Mouse (Mus musculus) left cerebral cortex, postnatal 14 days (tissue): ENCODE data around the gene Gzmm. TPM values are rescaled to one million over a fixed set of nuclear protein-coding genes. Genes with fewer than 3 reads are reported as not detected.

Experiments
- DNase-seq, 2 experiments: peaks; one replicate each; pipeline ENCODE4 v3.0.0; 2021 to 2022; ENCODE audit warnings: low spot score in 2 of 2, mixed read lengths in 1 of 2
- intact Hi-C: fragments of 180-260 bp; cut with DNase I; formaldehyde crosslinking; loops from one replicate; pipeline ENCODE4 v1.15.1; 2025
- total RNA-seq, 2 experiments: library from RNA; stranded (reverse); gene quantifications; 2 replicates each; pipeline ENCODE4 v1.2.3; 2021

The Gzmm gene
- total RNA-seq, 2 experiments from 2014 or later = 0.81 to 1.6 TPM

DNA sequence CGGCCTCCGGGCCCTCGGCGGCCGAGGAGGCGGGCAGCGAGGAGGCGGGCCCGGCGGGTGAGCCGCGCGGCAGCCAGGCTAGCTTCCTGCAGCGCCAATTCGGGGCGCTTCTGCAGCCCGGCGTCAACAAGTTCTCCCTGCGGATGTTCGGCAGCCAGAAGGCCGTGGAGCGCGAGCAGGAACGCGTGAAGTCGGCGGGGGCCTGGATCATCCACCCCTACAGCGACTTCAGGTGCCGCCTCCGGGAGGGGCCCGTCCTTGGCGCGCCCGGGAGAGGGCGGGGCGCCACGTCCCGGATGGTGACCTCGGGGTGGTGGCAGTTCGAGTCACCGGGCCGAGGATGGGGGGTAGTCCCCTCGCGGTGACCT is 28.2 kb downstream of the Gzmm start:
- intact Hi-C loops = no loop called here
- peak in 1 of 2 experiments; percentile 51 for DNase-seq

DNA sequence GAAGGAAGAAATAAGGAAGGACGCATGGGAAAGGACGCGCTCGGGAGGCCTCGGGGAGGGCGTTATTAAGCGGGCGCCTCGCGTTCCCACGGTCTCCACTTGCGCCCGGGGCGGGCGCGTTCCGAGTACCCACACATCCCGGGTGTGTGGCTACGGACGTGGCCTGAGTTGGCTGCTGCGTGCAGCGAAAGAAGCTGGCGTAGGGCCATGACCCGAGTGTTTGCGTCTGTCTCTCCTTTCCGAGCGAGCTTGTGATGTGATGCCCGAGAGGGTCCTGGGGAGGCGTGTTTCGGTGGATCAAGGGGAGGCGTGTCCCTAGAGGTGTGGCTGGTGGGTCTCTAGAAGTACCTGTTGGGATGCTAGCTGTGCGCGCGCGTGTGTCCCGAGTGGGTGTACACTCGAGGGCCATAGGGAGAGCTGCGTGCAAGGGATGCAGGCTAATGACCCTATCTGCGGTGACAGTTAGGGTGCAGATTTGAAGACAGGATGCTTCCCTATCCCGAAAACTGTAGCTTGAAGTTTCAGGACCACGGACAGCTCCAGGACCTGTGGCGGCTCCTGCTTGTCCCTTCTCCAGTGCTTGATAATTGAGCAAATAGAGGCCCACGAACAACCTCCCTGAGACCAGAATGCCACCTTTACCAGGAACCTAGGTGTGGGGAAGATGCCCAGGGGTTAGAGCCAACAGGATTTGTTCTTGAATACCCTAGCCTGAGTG is 29.0 kb downstream of the Gzmm start:
- intact Hi-C loops = no loop called here
- DNase-seq = no peak

DNA sequence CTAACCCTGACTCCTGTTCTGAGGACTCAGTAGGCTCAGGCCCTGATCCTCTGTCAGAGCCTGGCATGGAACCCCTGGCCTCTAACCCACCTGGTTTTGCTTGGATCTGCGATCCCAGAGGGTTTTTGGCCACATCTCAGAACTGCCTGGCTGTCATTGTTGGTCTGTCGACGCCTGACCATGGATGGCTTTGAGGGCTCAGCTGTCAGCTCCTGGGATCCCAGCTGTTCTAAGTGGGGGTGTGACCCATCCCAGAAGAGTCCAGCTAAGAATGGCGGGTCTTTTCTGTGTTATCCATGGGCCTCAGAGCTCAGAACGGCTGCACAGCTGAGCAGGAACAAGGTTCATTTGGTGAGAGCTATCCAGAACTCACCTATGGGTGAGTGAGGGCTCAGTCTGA is 32.3 kb downstream of the Gzmm start:
- DNase-seq = no peak
- intact Hi-C loops = no loop called here

DNA sequence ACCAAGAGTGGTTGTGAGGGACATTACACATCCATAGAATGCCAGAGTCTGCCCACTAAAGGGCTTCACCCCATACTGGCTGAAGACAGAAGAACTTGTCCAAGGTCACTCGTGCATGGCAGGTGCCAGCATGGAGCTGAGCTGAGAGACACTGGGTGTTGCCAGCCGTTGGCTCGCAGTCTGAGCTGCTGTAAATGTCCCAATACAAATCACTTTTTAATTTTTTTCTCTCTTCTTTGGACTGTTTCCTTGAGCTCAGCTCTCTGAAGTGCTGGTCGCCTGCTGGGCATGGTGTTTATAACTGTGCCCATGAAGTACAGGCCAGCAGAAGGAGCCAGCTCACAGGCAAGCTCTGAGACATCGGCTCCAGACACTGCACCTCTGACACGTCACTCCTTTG is 34.2 kb downstream of the Gzmm start:
- intact Hi-C loops = no loop called here
- DNase-seq = no peak

DNA sequence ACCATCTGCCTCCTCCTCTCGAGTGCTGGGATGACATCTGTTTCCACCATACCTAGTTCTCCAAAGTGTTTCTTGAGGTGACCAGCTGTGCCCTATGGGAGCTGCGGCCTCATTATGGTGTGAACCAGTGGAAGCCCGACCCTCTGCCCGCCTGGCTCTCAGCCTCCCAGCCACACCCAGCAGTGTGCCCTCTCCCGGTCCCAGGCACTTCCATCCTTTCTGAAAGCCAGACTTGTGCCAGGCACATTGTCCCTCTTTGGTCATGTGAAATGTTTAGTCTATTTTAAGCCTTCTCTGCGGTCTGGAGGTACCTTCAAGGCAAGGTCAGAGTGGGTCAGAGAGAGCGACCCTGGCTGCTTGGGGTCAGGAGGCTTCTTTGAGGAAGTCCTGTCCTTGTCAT is 34.9 kb downstream of the Gzmm start:
- DNase-seq = no peak
- intact Hi-C loops = no loop called here

DNA sequence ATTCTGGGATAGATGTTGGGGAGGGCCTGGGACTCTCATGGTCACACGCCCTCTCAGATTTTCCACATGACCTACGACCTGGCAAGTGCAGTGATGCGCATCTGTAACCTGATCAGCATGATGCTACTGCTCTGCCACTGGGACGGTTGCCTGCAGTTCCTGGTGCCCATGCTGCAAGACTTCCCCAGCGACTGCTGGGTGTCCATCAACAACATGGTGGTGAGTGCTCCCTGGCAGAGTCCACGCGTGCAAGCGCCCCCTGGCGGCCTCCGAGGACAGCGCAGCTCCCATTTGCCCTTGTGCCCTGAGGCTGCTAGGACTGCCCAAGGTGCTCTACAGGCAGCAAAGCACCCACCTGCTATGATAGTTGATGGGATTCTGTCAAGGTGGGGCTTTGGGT is 37.3 kb downstream of the Gzmm start:
- intact Hi-C loops = no loop called here

DNA sequence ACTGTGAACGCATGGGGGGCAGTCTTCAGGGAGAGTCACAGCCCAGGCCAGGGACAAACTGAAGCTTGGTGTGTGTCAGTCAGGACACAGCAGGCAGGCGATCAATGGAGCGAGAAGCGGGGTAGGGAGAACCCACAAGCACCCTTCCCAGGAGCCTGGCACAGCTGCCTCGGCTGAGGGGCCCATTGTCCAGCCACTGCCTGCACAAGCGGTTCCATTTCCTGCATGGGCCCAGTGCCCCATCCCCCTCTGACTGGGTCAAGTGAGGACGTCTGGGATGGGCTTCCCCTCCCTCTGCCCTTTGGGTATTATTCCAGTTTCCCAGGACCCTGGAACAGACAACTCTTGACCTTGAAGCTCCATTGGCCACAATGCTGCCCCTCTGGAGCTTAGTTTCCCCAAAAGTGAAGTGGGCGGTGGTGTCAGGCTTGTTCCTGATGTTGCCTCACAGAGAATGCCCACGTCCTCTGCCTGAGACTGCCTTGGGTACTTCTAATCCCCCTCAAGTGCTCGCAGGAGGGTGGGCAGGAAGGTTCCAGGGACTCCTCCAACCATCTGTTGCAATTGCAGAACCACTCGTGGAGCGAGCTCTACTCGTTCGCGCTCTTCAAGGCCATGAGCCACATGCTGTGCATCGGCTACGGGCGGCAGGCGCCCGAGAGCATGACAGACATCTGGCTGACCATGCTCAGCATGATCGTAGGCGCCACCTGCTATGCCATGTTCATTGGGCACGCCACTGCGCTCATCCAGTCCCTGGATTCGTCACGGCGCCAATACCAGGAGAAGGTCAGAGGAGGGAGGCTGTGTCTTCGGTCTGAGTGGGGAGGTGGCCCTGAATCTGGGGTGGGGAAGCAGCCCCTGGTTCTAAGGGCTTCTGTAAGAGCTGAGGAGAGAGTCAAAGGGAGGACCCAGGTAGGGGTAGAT is 39.8 kb downstream of the Gzmm start:
- intact Hi-C loops = no loop called here
- peak; percentile 43 to 64 for DNase-seq

More for the DNA sequence above, 37.3 kb downstream of the Gzmm start:
- no peak for DNase-seq

DNA sequence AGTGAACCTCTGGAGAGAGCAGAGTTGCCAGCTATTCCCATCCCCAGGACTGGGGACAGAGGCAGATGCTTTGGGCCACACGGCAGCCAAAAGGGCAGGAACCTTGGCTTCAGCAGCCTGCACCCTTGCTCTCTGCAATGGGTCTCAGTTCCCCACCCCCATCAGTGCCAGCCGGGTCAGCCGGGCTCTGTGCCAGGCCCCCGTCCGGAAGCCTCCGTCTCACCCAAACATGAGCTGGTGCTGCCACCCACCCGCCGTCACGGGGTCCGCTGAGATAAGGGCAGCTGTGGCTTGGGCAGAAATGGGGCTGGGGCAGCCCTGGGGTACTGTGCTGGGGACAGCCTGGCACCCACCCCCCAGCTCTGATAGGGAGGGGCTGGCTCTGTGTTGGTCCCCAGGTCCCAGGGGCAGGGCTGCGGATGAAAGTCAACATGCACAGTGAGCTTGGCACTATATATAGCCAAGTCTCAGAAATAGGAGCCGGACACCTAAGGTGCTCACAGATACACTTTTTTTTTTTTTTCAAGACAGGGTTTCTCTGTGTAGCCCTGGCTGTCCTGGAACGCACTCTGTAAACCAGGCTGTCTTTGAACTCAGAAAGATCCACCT is 40.6 kb downstream of the Gzmm start:
- intact Hi-C loops = no loop called here
- DNase-seq = no peak

DNA sequence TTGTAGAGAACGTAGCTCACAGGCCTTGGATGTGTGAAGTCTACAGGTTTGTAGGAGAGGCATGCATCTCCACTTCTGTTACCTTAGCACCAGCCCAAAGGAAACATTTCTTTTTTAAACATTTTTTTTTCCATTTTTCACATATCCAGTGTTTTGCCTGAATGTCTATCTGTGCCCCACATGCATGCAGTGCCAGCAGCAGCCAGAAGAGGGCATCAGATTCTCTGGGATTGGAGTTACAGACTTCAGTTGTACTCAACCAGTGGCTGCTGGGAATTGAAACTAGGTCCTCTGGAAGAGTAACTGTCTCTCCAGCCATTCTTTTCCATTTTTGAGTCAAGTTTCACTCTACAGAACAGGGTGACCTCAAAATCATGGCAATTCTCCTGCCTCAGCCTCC is 43.7 kb downstream of the Gzmm start:
- DNase-seq = peak; percentile 56 to 65
- intact Hi-C loops = no loop called here

DNA sequence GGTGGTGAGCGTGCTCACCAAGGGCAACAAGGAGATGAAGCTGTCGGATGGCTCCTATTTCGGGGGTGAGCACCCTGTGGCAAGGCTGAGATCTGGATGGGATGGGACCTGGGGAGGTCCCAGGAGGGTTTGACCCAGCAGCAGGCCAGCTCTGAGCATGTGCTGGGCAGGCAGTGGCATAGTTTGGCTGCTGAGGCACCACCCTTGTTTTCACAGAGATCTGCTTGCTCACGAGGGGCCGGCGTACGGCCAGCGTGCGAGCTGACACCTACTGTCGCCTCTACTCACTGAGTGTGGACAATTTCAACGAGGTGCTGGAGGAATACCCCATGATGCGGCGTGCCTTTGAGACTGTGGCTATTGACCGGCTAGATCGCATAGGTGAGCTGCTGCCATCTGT is 45.0 kb downstream of the Gzmm start:
- DNase-seq = no peak
- intact Hi-C loops = no loop called here

DNA sequence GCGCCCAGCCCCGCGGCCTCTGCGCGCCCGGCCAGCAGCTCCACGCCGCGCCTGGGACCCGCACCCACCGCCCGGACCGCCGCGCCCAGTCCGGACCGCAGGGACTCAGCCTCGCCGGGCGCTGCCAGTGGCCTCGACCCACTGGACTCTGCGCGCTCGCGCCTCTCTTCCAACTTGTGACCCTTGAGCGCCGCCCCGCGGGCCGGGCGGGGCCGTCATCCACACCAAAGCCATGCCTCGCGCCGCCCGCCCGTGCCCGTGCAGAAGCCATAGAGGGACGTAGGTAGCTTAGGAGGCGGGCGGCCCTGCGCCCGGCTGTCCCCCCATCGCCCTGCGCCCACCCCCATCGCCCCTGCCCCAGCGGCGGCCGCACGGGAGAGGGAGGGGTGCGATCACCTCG is 46.5 kb downstream of the Gzmm start:
- no peak for DNase-seq
- intact Hi-C loops = no loop called here

DNA sequence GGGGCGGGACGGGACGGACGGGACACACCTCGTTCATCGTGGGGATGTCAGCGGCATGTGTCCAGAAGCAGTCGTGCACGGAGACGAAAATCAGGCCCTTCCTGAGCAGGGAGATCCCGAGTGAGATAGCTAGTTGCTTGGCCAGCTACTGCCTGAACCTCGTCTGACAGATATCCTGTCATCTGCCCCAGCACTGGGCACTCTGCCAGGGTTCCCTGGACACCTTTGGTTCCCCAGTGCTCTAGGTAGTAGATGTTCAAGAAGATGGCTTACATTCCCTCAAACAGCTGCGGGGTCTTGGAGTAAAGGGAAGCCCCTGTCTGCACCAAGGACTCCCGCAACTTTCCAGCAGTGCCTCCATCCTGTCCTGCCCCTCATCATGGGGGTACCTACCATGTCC is 47.9 kb downstream of the Gzmm start:
- intact Hi-C loops = no loop called here
- no peak for DNase-seq

DNA sequence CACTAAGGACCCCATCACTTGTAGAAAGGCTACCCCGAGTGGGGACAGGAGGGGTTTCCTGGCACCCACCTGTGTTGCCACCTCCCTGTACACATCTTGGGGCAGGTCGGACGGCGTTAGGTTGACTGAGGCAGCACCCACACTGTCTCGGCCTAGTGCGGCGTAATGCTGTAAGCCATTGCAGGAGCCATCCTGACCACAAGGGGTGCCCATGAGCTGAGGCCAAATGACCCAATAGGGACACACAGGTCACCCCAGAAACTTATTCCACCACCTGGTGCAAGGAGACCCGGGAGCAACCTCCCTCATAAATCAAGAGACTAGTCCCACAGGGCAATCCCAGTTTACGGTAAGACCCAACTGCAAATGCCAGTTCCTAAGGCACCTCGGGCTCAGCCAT is 49.4 kb downstream of the Gzmm start:
- intact Hi-C loops = no loop called here
- DNase-seq = no peak

DNA sequence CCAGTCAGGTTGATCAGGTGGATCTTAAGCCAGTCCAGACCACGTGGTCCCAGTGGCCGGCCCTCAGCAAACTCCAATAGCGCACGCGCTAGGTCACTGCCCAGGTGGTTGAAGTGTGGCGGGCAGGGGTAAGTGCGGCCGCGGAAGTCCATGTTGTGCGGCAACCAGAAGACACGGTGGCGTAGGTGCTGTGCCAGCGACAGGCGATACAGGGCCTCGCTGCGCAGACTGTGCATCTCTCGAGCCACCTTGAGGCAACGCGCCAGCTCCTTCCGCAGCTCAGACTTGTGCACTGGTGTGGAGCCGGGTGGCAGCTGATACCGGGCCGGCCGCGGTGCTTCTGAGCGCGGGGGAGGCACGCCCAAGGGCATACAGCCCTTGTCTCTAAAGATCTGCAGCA is 50.4 kb downstream of the Gzmm start:
- no peak for DNase-seq
- intact Hi-C loops = no loop called here

DNA sequence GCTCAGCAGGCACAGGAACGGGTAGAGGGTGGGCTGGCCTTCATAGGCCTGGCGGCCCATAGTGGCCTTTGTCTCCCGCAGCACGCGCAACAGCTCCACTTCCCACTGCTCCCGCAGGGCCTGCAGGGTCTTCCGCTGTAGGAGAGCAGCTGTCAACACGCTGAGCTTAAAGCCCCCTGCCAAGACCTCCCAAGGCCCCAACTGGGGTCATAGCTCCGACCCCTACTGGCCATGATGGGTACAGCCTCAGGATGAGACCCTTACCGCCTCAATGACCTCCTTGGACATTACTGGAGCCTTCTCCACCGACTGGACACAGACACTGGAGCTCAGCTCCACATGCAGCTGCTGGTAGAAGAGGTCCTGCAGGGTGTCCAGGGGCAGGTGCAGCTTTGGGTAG is 52.0 kb downstream of the Gzmm start:
- no peak for DNase-seq
- intact Hi-C loops = no loop called here

DNA sequence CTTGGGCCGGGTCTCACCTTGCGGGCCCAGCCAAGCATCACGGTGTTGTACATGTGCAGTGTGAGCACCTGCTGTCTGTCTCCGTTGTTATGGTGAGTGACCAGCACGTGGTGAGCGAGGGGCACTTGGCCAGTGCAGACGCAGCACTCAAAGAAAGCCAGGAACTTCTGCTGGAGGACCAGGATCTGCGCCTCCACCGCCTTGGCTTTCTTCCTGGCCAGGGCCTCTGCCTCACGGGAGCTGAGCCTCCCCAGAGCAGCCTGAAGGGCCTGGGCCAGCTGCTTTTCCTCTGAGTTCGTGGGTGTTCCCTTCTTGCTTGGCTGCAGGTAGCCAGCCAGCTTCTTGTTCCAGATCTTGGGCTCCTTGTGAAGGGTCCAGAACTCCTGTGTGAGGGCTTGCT is 54.3 kb downstream of the Gzmm start:
- intact Hi-C loops = no loop called here
- no peak for DNase-seq

DNA sequence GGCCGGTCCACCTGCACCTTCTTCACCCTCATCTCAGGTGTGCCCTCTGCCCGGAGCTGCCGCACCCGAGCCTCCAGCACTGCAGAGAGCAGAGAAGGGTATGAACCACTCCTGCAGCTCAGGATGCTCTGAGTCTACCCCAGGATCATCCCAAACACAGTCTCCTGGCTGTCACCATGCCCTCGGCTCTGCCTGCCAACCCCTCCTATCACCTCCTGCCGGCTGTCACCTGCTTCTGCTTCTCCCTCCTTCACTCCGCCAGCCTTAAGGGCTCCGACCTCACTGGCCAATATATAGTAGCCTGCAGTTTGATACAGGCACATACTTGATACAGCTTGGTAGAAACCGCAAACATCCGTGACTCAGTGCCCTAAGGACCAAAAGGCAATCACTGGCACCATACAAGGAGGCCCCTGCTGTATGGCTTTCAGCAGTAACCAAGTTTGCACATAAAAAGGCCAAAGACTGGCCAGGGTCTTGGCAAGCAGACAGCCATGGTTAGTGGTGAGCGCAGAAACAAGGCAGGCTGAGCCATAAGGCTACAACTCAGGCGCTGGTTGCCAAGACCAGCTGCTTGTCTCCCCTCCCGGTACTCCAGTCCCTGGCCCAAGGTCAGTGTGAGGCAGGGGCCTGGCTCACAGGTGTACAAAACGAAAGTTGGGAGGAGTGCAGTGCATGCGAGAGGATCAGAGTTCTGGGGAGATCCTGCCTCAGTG is 55.0 kb downstream of the Gzmm start:
- intact Hi-C loops = no loop called here
- no peak for DNase-seq
